Mouse (Mus musculus): ENCODE measurements at regions not wholly inside any gene's neighbourhood (a gene's known extent, or its start where the extent isn't known, plus 50 kb on each side); places are given as distances from the start of the nearest gene placed in this dataset.
"Not testable (repeated sequence)": the region's sequence is repeated elsewhere in the genome, so short reads cannot be mapped to it uniquely, and the experiment has no call there.

- DNase-seq (ENCODE audit: low spot score in 2 of 2): no peak
These were observed 924.3 kb downstream of the Poteg start for GRCm38 (mm10) chr8:28371752-28372151.

- no peak for DNase-seq (ENCODE audit: low spot score in 2 of 2)
These were observed 952.7 kb downstream of the Poteg start for GRCm38 (mm10) chr8:28400141-28400540.

- DNase-seq (ENCODE audit: low spot score in 2 of 2): no peak
These were observed 980.2 kb downstream of the Poteg start for GRCm38 (mm10) chr8:28427544-28428135.

DNA sequence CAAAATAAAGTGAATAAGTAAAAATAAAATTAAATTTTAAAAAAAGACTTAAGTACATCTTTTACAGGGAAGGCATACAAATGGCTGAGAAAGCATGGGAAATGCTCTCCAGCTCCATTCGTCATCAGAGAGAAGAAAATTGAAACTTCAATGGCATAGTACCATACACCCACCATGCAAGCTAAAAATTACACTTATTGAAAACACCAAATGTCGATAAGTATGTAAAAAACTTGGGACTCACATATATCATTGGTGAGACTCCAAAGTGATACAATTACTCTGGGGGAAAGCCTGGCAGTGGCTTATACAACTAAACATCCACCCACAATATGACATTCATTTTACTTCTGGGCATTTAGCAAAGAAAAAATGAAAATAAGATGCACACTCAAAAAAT is 1025.7 kb downstream of the Poteg start:
- no peak for DNase-seq (ENCODE audit: low spot score in 2 of 2)

GRCm38 (mm10) chr8:28487913-28488312 is 1040.4 kb downstream of the Poteg start:
- no peak for DNase-seq (ENCODE audit: low spot score in 2 of 2)

GRCm38 (mm10) chr8:28503488-28504319 is 1056.2 kb downstream of the Poteg start:
- DNase-seq (ENCODE audit: low spot score in 2 of 2): no peak

DNA sequence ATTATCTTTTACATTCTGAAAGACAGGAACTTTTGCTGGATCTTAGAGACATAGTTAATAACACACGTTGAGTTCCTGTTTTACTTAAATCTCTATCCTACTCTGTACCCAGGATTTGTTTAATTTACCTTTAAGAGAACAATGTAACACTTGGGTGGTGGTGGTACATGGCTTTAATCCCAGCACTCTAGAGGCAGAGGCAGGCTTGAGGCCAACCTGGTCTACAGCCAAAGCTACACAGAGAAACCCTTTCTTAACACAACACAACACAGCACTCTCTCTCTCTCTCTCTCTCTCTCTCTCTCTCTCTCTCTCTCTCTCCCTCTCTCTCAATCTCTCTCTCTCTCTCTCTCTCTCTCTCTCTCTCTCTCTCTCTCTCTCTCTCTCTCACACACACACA is 1076.0 kb downstream of the Poteg start:
- DNase-seq (ENCODE audit: low spot score in 2 of 2): not testable (repeated sequence)

GRCm38 (mm10) chr8:28547236-28547635 is 1099.8 kb downstream of the Poteg start:
- no peak for DNase-seq (ENCODE audit: low spot score in 2 of 2)

DNA sequence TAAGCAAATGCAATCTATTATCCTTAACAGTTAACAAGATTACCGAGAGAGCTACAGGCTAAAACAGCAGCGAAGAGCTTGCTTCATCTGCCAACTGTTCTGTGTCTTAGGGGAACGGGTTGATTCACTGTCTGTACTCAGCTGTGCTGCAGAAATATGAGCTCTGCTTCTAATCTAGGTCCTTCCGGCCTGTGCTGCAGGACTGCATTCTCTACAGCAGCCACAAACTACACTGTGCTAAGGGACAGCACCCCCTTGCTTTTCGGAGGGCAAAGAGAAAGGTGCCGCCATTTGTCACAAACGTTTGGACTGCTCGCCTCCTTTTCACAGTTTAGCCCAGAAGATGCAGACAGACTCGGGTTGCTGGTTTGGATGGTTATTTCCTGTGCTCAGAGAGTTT is 1112.4 kb downstream of the Poteg start:
- peak in 1 of 2 experiments; percentile 1 for DNase-seq (ENCODE audit: low spot score in 2 of 2)

DNA sequence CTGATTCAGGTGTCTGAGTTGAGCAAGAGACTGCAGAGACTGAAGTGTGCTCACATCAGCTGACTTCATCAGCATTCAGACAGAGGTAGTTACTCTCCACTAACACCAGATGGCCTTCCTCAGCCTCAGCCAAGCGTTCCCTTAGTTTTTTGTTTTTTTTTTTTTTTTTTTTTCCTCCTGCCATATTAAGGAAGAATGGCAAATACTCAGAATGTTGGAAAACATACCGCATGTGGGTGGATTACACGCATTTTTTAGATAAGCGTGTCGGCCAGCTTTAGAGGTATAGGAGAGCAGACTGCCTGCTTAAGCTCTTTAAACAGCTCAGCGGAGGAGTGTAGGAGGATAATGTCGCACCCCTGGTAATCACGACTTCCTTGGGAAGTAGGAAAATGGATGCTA is 1131.8 kb downstream of the Poteg start:
- no peak for DNase-seq (ENCODE audit: low spot score in 2 of 2)

GRCm38 (mm10) chr8:28580821-28581220 is 1133.4 kb downstream of the Poteg start:
- no peak for DNase-seq (ENCODE audit: low spot score in 2 of 2)

DNA sequence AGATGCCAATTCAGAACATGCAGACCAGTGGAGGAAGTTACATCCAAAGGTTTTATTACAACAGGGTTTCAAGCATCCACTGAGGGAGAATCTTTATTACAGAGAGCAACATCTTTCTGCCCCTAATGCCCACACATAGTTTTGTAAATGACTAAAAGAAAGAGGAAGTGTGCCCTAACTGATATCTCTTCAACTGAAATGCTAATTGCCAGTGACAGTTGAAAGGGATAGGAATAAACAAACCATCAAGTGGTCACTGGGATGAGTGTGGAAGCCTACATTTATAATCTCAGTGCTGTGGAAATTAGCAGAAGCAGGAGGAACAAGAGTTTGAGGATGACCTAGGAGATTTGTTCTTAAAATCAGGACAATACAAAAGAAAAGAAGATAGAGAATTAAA is 1142.5 kb downstream of the Poteg start:
- no peak for DNase-seq (ENCODE audit: low spot score in 2 of 2)

- no peak for DNase-seq (ENCODE audit: low spot score in 2 of 2)
These were observed 1145.8 kb downstream of the Poteg start for GRCm38 (mm10) chr8:28593238-28593637.

DNA sequence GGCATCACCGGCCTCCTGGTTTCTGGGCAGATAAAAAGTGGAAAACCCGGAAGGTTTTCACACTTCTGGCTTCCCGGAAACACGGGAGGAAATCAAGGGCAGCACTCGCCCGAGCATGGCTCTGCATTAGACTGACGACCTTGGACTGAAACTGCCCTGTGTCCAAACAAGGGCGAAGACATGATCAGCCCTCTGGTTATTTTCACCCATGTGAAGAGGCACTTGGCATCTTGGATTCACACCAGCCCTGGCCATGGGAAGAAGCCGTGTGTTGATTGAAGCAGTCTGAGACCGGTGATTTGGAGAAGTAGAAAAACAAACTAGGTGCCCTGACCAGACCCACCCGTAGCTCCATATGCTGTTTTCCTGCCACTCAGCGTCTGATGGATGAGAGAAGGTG is 1146.7 kb downstream of the Poteg start:
- no peak for DNase-seq (ENCODE audit: low spot score in 2 of 2)

- no peak for DNase-seq (ENCODE audit: low spot score in 2 of 2)
These were observed 1147.1 kb downstream of the Poteg start for GRCm38 (mm10) chr8:28594606-28595005.

GRCm38 (mm10) chr8:28595880-28596279 is 1148.4 kb downstream of the Poteg start:
- DNase-seq (ENCODE audit: low spot score in 2 of 2): no peak

All from urinary bladder, postnatal 36 days (tissue).